Mouse (Mus musculus) ES-Bruce4 (cell line): ENCODE measurements around the gene Bhlhb9.

Experiments
- CTCF ChIP-seq: IDR thresholded peaks from one replicate; pipeline ENCODE4 v1.8.1; 2011; ENCODE audit warnings: low read depth, low read length
- EP300 ChIP-seq: IDR thresholded peaks from 2 replicates; pipeline ENCODE4 v1.6.1; 2011; ENCODE audit warnings: low read depth, low read length; ENCODE audit not compliant: insufficient read depth
- POLR2A ChIP-seq: IDR thresholded peaks from one replicate; pipeline ENCODE4 v1.8.1; 2011; ENCODE audit warnings: low read length; ENCODE audit not compliant: insufficient read depth

GRCm38 (mm10) chrX:135876679-135877078, 79.3 kb downstream of the Bhlhb9 start:
- TF ChIP-seq POLR2A: no peak
- TF ChIP-seq CTCF: no peak
- no peak for TF ChIP-seq EP300
